Mouse (Mus musculus) olfactory bulb, adult 2 months (tissue): ENCODE data around the gene Otud5. TPM values are rescaled to one million over a fixed set of nuclear protein-coding genes. Genes with fewer than 3 reads are reported as not detected.

ENCODE experiments used
- H3K27ac ChIP-seq: fragments of 200-500 bp; 2 replicates; pipeline ENCODE4 v1.5.1; 2012; ENCODE audit warnings: low read depth, low read length; ENCODE audit not compliant: insufficient read depth
- H3K4me1 ChIP-seq: fragments of 200-500 bp; 2 replicates; pipeline ENCODE4 v1.6.1; 2012; ENCODE audit warnings: low read length; ENCODE audit not compliant: control insufficient read depth, insufficient read depth
- H3K4me3 ChIP-seq: fragments of 200-500 bp; 2 replicates; pipeline ENCODE4 v1.5.1; 2012; ENCODE audit warnings: mild to moderate bottlenecking, low read depth, low read length, moderate library complexity; ENCODE audit not compliant: insufficient read depth
- CTCF ChIP-seq: fragments of 200-500 bp; IDR thresholded peaks from 2 replicates; pipeline ENCODE4 v1.5.1; 2012; ENCODE audit warnings: low read depth, mild to moderate bottlenecking, low read length, moderate library complexity; ENCODE audit not compliant: insufficient read depth
- POLR2A ChIP-seq: fragments of 200-500 bp; IDR thresholded peaks from 2 replicates; pipeline ENCODE4 v1.6.1; 2012; ENCODE audit warnings: mild to moderate bottlenecking, low read depth, low read length, moderate library complexity; ENCODE audit not compliant: insufficient read depth
- WGBS: fragments of 180-500 bp; shearing (Covaris S2); methylation state at CpG from one replicate; pipeline ENCODE4 v1.1.7; 2018; 5-methylcytosine and 5-hydroxymethylcytosine counted together
- polyA plus RNA-seq: library from polyadenylated mRNA; stranded (reverse); fragments of >200 nt; gene quantifications from 2 replicates; pipeline ENCODE4 v1.2.4, GENCODE M21; 2012; ENCODE audit warnings: low replicate concordance; ENCODE audit not compliant: missing spikeins, insufficient read depth, insufficient read length

Gene Otud5
- polyA plus RNA-seq, 1 experiment = not detected

DNA sequence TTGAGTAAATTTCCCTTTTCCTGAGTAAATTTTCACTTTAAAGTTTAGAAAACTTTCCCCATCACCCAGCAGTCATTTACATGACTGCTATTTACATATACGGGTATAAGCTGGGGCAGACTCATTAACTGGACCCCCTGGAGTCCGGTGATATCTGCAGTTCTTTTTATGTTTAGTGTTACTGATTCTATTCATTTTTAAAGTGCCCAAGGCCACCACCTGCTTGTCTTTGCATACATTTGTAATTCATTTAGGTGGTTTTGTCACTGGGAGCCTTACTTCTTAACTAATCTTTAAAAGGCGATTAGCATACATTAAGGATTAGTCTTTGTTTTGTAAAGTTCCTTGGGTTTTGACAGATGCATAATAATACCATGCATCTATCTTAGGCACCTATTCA, 28.7 kb downstream of the Otud5 start:
- WGBS = 33% methylated on average over 3 of the region's 3 CpGs
- no peak for TF ChIP-seq CTCF

GRCm38 (mm10) chrX:7878007-7878419, 36.8 kb downstream of the Otud5 start, which contains the start of gene Pim2:
Pim2 (plus strand) TSS chrX:7878262.
- peak within 1 kb of the TSS; percentile 81 for H3K4me3 ChIP-seq
- TF ChIP-seq CTCF (no peak), POLR2A (peak; percentile 49)
- H3K4me1 ChIP-seq = no peaks in the 10 kb centered on the region
- H3K27ac ChIP-seq = peak within 1 kb of the TSS; percentile 71
- 12% methylated on average over 38 of the region's 38 CpGs for WGBS

More for the DNA sequence above, 28.7 kb downstream of the Otud5 start:
- no peak overlapping the region for H3K27ac ChIP-seq
- no peaks in the 10 kb centered on the region for H3K4me1 ChIP-seq
- no peak overlapping the region for H3K4me3 ChIP-seq

DNA sequence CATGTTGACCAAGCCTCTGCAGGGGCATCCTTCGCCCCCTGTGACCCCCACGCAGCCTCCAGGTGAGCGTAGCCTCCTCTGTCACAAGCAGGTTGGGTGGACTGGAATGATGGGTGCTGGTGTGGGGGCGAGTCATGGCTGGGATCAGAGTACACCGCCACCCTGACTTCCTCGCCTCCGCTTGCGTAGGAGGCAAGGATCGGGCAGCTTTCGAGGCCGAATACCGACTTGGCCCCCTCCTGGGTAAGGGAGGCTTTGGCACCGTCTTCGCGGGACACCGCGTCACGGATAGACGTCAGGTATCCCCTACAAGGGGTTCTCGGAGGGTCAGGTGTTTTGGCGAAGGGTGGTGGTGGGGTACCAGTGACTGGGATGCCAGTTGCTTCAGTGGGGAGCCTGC, 37.3 kb downstream of the Otud5 start:
- H3K27ac ChIP-seq = peak overlapping the region; percentile 71
- no peak for TF ChIP-seq CTCF
- TF ChIP-seq POLR2A = no peak
- 21% methylated on average over 21 of the region's 21 CpGs for WGBS
- H3K4me3 ChIP-seq = peak overlapping the region; percentile 81
- no peaks in the 10 kb centered on the region for H3K4me1 ChIP-seq

DNA sequence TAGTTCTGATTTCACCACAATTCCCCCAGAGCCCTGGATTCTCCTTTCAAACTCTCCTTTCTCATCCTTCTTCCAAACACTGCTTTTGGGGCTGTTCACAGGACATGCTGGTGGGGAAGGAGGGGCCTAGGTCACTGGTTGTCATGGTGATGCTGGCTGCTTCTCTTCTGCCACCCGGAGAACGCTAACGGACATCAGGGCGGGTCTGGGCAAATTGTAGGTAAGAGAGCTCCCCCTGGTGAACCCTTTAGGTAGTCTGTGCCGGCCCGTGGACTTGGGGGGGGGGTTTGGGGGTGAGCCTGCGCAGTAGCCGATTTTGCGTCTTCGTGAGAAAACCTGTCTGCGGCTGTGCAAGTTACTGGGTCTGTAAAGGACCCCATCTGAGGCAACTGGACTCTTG, 38.7 kb downstream of the Otud5 start:
- Histone ChIP-seq H3K4me3 (peak overlapping the region; percentile 40), H3K4me1 (no peaks in the 10 kb centered on the region), H3K27ac (no peak overlapping the region)
- TF ChIP-seq POLR2A (no peak), CTCF (no peak)
- WGBS = 9% methylated on average over 11 of the region's 11 CpGs

DNA sequence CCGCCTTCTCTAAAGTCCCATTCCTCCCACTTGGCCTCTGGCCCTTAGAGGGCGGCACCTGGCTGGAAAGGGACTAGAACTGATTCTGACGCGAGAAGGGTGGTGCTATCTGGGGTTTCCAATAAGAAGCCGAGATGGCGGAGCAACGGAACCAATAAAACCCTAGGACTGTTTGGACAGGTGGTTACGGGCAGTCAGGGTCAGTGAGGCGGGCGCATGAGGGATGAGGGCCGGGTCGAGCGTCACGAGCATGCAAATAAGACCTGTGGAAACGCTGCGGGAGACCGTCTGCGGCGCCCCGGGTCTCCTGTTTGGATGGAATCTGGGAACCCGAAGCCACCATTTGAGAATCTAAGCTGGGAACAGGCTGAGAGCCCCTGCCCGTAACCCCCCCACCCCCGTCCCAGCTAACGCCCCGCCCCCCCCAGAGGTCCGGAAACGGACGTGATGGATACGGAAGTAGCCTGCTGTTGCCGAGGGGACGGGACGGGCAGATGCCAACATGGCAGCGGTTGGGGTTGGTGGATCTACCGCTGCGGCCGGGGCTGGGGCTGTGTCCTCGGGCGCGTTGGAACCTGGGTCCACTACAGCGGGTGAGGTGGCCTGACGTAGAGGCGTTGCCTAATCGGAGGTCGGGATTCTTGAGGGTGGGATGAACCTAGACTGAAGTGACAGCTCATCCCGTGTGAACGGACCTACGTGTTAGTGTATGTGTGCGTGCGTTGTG, 42.8 kb downstream of the Otud5 start, which contains the start of gene Slc35a2:
Slc35a2 (plus strand) TSS at position 188 of the 727 bp plus-strand sequence.
- peak within 1 kb of the TSS; percentile 74 for H3K4me3 ChIP-seq
- H3K27ac ChIP-seq = peak within 1 kb of the TSS; percentile 85
- 11% methylated on average over 48 of the region's 49 CpGs for WGBS
- TF ChIP-seq CTCF (no peak), POLR2A (peak; percentile 42)
- no peaks in the 10 kb centered on the region for H3K4me1 ChIP-seq

GRCm38 (mm10) chrX:7898211-7898610, 57.0 kb downstream of the Otud5 start:
- TF ChIP-seq CTCF = no peak
- H3K27ac ChIP-seq = peak overlapping the region; percentile 98
- H3K4me1 ChIP-seq = no peaks in the 10 kb centered on the region; the same call in 1 of the 2 replicates
- WGBS = 26% methylated on average over 13 of the region's 13 CpGs
- peak overlapping the region; percentile 65 for H3K4me3 ChIP-seq

DNA sequence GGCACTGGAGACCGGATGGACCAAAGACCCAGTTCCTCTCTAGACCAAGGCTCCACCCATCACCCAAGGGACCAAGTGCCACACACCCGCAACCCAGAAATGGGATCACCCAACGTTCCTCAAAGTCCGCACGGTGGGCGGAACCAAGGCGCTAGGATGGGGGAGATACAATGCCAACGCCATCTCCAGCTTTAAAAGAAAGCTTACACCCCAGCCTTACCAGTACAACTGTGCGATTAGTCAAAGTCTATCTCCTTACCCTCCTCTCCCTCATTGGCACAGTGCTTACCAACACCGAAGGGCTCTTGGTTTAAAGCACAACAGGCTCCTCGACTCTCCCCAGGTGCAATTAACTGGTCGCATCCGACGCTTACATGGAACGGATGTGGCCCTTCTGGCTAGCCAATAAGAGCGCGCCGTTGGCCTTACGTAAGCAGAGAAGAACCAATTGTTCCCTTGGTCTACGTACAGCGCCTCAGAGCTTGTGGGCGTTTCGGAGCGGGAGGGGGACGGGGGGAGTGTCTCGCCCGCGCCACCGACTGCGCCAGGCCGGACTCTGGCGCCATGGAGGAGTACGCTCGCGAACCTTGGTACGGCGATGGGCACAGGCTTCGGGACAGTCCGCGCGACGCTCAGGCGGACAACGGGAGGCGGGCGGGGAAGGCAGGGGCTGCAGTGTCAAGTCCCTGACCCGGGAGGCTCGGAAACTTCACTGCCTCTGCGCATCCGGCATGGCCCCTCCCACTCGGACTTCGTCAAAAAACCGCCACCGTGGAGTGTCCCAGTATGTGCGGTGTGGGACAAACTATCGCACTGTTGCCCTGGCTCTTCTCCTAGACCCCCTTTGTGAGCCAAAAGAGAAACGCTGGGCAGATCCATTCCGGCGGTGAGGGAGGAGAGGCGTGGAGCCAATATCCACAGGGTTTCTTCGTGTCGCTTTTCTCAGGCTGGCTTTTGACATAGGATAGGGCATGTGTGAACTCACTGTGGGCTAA, 58.0 kb downstream of the Otud5 start, which contains the start of the genes Pqbp1 and Timm17b:
Pqbp1 (minus strand) TSS at position 390 of the 995 bp plus-strand sequence.
Timm17b (plus strand) TSS at position 478 of the 995 bp plus-strand sequence.
- peak; percentile 60; the same call in 1 of the 2 replicates for TF ChIP-seq POLR2A
- TF ChIP-seq CTCF = no peak
- no peaks in the 10 kb centered on the region; the same call in 1 of the 2 replicates for H3K4me1 ChIP-seq
- H3K27ac ChIP-seq = peak within 1 kb of the TSS; percentile 98
- H3K4me3 ChIP-seq = peak within 1 kb of the TSS; percentile 65
- 12% methylated on average over 62 of the region's 62 CpGs for WGBS

DNA sequence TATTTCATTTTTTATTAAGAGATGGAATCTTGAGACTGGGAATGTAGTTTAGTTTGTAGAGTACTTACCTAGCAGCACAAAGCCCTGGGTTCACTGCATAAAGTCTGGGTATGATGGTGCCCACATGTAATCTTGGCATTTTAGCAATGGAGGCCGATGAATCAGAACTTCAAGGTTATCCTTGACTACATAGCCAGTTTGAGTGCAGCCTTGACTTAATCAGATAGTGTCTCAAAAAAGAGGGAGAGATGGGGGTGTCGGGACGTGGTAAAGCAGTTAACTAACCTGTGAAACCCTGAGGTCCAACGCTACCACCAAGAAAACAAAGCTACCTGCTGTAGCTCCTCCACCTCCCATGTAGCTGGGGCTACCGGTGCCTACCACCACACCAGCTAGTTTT, 63.3 kb downstream of the Otud5 start:
- WGBS = 90% methylated on average over 5 of the region's 5 CpGs
- Histone ChIP-seq H3K4me3 (no peak overlapping the region), H3K27ac (no peak overlapping the region), H3K4me1 (no peaks in the 10 kb centered on the region)
- TF ChIP-seq CTCF (no peak), POLR2A (no peak)
